Mouse (Mus musculus) v-Abl transformed pro-B cells (cell line): ENCODE results near the gene Anpep.

Experiments
- in situ Hi-C, 2 experiments: fragments of 400-800 bp; cut with MboI; formaldehyde crosslinking; loops; one replicate each; pipeline ENCODE4 v1.15.1; 2025; ENCODE audit not compliant: unreplicated experiment in 2 of 2

Anpep gene

DNA sequence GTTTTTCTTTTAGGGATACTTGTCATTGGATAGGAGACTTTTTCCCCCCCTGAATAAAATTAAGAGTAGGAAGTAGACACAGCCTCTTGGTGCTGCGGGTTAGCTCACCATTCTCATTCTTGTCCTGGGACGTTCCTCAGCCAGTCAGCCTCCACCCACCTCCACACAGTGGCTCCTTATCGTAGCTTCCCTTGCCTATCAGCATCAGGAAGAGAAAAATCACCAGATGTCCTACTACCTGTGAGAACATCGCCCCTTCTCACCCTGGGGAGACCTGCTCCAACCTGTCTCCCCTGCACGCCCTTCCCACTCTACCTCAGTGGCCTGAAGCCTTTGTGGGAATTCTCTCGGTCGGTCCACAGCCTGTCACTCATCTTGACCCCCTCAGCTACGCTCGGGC, at the start of gene Anpep:
Gene Anpep, minus strand, starts transcription at position 249 of the 400 bp plus-strand sequence.
- in situ Hi-C loops: no loop called here

DNA sequence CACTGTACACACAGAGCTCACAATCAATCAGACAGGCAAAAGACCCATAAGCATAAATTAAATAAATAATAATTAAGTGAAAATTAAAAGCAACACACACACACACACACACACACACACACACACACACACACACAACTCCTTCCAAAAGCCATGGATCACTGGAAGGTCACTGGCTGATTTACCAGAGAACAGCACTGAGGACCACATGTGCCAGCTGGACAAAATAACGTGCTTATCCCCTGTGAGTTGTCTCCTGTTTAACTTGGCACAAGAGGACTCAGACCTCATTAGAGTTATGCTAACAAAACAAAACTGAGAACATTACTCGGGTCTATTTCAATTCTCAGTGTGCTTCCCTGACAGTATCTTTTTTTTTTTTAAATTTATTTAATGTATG, 46.5 kb upstream of the Anpep start:
- in situ Hi-C loops: loop anchor here in 1 of 2 experiments (25.0 kb wide), 1 partner anchor 955 kb away; the partner anchor contains the start of gene Zscan2

DNA sequence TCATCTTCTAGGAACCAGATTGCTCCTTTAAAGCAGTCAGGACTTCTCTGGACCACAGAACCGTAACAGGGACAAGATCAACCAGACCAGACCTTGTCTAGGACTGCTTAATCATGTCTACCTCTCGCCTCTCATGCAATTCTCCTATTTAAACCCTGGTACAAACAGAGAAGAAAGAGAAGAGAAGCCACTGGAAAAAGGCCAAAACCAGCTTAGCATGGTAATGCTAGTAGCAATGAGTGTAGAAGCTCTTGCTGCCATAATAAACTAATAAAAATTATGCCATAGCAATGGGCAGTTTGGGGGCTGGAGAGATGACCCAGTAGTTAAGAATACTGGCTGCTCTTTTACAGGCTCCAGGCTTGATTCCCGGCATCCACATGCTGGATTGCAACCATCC, 46.1 kb upstream of the Anpep start:
- in situ Hi-C loops: loop anchor here in 1 of 2 experiments (25.0 kb wide), 1 partner anchor 955 kb away; the partner anchor contains the start of gene Zscan2

DNA sequence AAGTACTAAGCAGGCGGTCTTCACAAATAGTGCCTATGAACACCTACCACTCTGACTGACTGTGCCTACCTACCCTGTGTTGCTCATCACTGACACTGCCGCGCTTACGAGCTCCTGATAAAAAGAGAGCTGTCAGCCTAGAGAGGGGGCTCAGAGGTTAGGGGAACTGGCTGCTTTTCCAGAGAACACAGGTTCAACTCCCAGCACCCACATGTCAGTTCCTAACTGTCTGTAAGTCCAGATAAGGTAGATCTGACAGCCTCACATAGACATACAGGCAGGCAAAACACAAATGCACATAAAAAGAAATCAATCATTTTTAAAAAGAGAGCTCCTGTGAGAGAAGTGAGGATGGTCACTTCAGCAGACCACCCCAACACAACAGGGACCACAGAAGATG, 44.3 kb upstream of the Anpep start:
- in situ Hi-C loops: loop anchor here in 1 of 2 experiments (25.0 kb wide), 1 partner anchor 957 kb away; the partner anchor contains the start of gene Zscan2

DNA sequence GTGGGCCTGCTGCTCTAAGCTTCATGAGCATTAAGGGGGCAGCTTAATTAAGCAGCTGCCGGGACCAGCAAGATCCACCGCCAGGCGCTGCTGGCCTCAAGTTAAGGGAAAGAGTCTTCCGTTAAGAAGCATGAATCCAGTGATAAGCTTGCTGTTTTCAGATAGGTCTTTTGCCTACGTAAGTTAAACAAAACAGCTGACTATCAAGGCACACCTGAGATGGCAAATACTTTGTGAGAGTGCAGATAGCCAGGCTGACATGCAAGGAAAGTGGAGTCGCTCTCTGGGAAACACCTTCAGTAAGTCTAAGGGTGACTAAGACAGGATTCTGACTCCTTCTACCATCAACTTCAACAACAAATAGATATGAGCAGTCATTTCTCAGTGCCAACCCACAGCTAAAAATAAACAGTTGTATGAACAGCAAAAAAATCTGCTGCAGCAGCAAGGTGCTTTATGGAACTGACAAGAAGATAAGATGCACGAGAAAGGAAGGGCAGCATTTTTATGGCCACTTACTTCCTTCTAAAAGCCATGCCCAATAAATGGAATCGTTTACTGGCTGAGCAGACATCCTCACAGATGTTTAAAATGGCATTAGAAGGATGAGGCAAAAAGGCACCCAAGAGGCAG, 42.4 kb upstream of the Anpep start:
- in situ Hi-C loops: loop anchor here in 1 of 2 experiments (25.0 kb wide), 1 partner anchor 959 kb away; the partner anchor contains the start of gene Zscan2

DNA sequence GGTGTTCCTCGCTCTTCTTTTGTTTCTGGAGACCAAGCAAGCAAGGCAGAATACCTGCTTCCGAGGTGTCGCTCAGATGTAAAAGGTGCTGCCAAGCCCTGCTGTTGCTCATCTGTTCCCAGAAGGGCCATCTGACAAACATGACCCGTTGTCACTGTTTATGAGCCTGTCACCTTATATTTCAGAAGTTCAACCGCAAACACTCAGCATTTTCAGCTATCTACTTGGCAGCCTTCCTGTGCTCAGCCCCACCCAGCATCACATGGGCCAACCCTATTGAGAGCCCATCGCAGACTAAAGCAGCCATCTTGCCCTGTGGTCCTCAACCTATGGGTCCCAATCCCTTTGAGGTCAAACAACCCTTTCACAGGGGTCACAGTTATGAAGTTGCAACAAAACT, 39.9 kb upstream of the Anpep start:
- in situ Hi-C loops: loop anchor here in 1 of 2 experiments (25.0 kb wide), 1 partner anchor 962 kb away; the partner anchor contains the start of gene Zscan2

- in situ Hi-C loops: no loop called here
These were observed 34.4 kb upstream of the Anpep start for GRCm38 (mm10) chr7:79895225-79895624.

DNA sequence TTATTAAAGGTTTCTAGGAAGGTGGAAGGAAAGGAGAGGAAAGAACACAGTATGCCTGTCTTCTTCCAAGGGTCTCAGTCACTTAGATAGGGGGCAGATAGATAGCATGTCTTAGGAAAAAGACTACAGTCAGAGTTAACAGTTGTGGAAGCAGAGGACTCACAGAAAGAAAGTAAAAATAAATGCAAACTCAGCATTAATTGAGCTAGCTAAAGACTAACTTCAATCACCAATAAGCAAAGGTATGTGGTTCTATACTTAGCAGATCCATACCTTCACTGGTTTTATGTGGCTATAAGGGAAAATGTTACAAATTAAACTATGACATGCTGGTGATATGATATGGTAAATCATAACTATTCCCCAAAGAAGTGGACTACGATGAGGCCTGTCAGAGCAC, 33.9 kb upstream of the Anpep start:
- in situ Hi-C loops: no loop called here

- in situ Hi-C loops: no loop called here
These were observed 31.9 kb upstream of the Anpep start for GRCm38 (mm10) chr7:79892576-79893428.

- in situ Hi-C loops: no loop called here
These were observed 29.8 kb upstream of the Anpep start for GRCm38 (mm10) chr7:79890436-79891221.

- in situ Hi-C loops: no loop called here
These were observed 27.7 kb upstream of the Anpep start for GRCm38 (mm10) chr7:79888603-79889002.

- in situ Hi-C loops: no loop called here
These were observed 22.9 kb upstream of the Anpep start for GRCm38 (mm10) chr7:79883613-79884334.

GRCm38 (mm10) chr7:79881901-79882300, 21.0 kb upstream of the Anpep start:
- in situ Hi-C loops: no loop called here

GRCm38 (mm10) chr7:79880998-79881397, 20.1 kb upstream of the Anpep start:
- in situ Hi-C loops: no loop called here

- in situ Hi-C loops: no loop called here
These were observed 19.2 kb upstream of the Anpep start for GRCm38 (mm10) chr7:79880033-79880432.

DNA sequence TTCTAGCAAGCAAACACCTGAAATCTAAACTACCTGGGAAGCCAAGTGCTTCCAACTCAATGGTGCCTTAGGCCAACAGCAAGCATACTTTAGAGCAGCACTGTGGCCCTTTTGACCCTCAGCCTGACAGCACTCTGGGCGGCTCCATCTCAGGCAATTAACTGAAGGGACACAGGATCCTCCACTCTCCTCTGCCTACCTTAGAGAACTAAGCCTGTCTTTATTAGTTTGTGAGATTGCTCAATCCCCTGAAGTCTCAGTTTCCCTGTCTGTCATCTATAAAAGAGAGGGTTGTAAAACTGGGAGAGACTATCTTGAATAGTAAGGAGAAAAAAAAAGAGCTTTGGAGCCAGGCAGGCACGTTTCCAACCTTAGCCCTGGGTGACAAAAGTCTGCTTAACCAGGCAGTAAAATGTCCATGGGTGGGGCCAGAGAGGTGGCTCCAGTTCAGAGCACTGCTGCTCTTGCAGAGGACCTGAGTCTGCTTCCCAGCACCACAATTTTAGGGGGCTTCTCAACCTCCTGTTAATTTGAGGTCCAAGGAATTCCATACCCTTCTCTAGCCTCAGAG, 17.7 kb upstream of the Anpep start:
- in situ Hi-C loops: no loop called here

- in situ Hi-C loops: no loop called here
These were observed 12.5 kb upstream of the Anpep start for GRCm38 (mm10) chr7:79873407-79873806.

- in situ Hi-C loops: no loop called here
These were observed 11.0 kb upstream of the Anpep start for GRCm38 (mm10) chr7:79871797-79872345.

- in situ Hi-C loops: no loop called here
These were observed 8.3 kb upstream of the Anpep start for GRCm38 (mm10) chr7:79869072-79869719.
